Mouse (Mus musculus): ENCODE results near the gene A4galt.
"Not testable (repeated sequence)": the region's sequence is repeated elsewhere in the genome, so short reads cannot be mapped to it uniquely, and the experiment has no call there.

The A4galt gene

DNA sequence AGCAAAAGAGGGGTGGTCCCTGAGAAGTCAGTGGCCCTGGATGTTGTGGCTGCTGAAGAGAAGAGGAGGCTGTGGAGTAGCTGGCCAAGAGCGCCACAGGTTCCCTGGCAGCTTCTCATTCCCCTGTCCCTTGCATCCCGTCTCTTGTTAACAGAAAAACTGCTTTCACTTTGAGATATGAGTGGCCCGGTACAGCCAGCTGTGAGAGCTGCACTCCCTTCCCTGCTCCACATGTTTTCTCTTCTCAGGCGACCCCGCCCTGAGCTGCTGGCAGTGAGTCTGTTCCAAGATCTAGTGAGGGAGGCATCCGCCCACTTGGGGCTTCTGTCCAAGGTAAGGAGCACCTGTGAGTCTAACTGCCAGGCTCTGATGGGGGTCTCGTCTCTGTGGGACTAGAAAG lies 16.9 kb upstream of the A4galt start:
- DNase-seq (ENCODE audit: low read depth, low spot score), result not testable (repeated sequence)

DNA sequence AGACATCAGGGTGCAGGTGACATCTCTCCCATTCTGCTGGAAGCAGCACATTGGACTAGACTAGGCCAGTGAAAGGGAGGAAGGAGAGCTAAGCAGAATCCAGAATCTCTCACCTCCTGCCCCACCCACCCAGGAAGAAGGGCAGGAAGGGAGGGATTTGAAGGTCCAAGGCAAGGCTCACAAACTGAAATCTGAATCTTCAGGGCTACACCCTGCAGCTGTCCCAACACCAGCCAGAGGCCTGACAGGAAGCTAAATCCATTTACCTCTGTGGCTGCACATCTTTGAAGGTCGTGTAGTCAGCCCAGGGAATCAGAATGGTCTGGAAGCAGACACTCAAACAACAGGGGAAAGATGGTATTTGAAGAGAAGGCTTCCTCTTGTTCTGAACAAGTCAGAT lies 13.7 kb upstream of the A4galt start:
- no peak for DNase-seq (ENCODE audit: low read depth, low spot score)

DNA sequence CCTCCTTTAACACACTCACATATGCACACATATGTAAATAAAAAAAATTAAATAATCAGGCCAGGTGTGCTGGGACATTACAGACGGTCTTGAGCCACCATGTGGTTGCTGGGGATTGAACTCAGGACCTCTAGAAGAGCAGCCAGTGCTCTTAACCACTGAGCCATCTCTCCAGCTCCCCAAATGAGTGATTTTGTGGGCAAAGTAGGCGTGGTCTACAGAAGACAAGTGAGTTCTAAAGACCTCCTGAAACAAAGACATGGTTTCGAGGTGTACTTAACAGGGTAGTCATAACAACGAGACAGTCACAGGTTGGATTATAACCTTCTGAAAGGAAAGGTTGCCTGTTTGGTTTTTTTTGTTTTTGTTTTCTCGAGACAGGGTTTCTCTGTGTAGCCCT lies 11.8 kb upstream of the A4galt start:
- no peak for DNase-seq (ENCODE audit: low read depth, low spot score)

DNA sequence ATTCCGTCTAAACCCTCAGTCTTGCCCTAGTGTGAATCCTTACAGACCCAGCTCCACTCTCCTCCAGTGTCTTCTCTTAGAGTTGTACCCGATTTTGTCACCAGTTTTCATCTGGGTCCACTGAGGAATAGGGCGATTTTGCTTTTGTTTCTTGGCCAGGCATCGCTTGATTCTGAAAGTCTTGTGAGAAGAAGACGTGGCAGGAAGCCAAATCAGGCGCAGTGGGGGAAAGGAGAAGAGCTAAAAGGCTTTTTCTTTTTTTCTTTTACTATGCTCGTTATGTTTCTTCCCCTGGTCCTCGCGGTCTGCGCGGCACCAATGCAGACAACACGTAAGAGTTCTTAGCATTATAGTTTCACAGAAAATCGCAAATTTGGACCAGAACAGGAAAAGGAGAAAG lies 6.3 kb upstream of the A4galt start:
- peak; percentile 40 for DNase-seq (ENCODE audit: low read depth, low spot score)

DNA sequence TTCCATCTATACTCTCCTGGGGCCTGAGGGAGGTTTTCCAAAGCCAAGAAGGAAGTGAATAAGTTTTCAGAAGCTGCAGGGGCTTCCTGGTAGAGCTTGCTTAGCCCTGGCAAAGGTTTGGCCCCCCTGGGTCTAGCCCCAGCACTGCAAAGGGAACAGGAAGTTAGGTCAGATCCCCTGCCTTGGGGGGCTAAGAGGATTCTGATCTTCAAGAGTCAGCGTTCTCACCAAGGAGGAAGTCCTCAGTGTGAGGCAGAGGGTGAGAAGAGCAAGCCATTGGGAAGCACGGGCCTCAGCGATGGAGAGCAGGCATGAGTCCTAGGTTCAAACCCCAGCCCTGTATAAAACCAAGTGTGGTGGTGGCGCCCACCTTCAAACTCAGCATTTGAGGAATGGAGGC lies 4.9 kb upstream of the A4galt start:
- no peak for DNase-seq (ENCODE audit: low read depth, low spot score)

DNA sequence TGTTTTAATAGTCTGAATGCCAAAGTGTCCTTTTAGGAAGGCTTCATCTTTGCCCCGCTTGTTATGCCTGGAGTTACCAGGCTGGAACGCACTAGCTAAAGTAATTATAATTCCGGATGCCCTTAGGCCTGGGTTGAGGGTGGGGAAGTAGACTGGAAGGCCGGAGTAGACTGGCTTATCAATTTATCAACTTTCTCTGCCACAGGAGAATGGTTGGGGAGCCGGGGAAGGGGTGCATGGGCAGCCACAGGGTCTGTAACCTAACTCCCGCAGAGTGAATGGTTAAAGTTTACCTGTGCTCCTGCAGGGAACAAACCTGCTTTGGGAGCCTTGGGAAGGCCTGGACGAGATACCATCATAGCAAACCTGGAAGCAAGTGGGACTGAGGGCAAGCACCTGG lies 4.4 kb upstream of the A4galt start:
- DNase-seq (ENCODE audit: low read depth, low spot score), result no peak

DNA sequence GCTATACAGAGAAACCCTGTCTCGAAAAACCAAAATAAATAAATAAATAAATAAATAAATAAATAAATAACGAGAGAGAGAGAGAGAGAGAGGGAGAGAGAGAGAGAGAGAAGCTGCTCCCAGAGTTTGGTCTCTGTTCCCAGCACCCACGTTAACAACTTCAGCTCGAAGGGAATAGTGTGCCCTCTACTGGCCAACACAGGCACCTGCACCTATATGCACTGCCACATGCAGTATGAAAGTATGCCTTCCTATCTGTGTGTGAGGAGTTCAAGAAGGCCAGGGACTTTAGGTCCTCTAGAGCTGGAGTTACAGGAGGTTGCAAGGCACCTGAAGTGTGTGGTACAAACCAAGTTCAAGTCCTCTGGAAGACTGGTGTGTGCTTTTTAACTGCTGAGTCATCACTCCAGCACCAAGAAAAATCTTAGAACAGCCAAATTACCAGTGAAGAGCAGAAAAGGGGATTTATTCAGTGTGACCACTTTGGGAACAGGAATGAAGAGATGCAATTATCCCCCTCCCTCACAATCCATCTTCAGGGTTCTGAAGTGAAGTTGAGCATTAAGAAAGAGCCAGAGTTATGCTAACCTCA lies 3.7 kb upstream of the A4galt start:
- DNase-seq (ENCODE audit: low read depth, low spot score), result no peak

DNA sequence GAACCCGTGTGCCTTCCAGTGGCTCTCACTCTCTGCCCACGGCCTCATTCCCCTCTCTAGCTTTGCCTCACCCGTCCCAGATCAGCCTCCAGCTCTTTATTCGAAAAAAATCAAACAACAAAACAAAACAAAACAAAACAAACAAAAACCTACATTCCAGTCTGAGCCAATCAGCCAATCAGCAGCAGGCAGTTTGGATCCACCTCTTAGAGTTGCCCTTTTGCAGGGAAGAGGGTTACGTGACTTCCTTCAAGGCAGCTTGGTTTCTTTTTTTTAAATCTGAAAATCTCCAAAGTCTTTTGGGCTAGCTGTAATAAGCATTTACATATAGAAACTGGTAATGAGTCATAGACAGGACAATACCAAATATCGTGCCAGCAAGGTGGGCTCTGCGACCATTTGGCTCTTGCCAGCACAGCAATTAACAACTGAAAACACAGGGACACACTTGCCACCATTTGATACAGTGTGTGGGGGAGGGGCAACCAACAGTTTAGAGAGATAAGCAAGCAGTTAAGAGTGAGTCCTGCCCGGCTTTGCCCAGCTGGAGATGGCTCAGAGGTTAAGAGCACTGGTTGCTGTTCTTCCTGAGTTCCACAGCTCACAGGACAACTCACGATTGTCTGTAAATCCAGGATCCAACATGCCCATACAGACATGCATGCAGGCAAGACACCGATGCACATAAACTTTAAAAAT lies 2.9 kb upstream of the A4galt start:
- DNase-seq (ENCODE audit: low read depth, low spot score), result no peak

DNA sequence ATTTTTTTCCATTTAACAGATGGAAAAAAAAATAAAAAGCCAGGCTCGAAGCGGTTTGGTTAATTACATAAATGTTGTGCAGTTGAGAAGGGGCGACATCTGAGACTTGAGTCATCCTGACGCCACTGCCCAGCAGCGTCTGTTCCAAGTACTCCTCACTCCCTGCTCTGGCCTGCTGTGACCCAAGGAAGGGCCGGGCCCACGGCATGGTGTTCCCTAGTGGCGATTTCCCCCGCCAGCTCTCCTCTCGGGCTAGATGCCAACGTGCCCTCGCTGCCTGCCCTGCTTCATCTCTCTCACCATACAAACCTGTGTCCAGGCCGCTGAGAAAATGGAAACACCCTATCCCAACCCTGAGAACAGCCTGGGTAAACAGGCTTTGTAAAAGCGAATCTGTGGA lies 486 bp upstream of the A4galt start:
- peak; percentile 74 for DNase-seq (ENCODE audit: low read depth, low spot score)

DNA sequence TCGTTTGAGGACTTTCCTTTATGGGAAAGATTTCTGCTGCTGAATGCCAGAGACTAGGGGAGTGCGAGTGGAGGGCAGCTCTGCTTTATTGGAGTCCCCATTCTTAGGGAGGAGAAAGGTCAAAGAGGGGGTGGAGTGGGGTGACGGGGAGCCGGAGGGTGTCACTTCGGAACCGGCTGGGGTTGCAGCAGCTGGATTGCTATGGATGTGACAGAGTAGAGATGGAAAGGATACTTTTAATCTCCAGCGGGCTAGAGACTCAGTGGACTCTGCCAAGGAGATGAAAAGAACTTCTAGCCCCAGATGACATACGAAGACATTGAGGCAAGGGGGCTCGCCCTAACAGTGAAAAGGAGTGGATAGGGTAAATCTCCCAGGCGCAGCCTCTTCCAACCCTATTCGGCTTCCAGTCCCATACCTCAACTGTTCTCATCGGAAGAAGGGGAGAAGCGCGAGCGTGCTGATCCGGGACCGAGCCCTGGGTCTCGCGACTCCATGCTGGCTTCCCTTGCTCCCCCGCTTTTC lies 861 bp downstream of the A4galt start:
- no peak for DNase-seq (ENCODE audit: low read depth, low spot score)

DNA sequence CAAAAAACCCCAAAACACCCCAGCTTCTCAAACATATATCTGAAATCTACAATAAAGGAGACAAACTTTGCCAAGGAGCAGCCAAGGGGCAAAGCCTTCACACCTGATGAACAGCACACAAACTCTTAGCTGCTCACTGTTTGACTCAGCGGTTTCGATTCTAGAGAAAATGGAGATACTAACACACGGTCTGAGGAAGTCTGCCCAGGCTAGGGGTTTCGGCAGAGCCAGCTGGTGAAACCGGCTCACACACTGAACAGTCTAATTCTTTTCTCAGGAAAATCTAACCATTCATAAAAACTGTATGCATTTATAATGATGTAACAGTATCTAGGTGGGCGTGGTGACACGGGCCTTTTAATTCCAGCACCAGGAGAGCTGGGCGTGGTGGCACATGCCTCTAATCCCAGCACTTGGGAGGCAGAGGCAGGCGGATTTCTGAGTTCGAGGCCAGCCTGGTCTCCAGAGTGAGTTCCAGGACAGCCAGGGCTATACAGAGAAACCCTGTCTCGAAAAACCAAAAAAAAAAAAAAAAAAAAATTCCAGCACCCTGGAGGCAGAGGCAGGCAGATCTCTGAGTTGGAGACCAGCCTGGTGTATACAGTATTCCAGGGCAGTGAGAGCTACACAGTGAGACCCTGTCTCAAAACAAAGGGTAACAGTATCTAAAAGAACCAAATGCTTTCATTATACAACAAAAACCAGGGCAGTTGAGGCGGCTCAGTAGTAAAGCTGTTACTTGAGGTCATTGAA lies 1.9 kb downstream of the A4galt start:
- DNase-seq (ENCODE audit: low read depth, low spot score), result no peak

DNA sequence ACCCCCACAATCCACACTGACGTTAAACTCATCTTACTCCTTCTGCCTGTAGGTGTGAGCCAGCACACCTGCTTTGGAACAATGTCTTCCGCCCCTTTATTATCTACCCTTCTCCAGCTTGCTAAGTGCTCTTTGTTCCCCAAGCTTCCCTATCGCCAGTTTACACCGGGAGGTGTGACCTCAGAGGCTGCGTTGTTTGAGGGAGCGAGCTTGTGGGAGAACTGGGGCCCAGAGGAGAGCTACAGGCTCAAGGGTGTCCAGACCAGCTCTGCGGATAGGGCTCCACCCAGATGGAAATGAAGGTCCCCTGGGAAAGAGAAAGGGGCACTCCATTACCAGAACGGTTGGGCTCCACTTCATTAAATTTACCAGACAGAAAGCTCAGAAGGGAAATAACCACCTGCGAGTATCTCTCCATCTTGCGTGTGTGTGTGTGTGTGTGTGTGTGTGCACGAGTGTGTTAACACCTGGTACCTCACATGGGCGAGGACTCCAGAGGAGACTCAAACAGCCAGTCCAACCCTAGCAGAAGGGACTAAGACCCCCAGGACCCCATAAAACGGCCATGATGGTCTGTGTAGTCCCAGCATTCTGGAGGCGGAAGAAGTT lies 3.2 kb downstream of the A4galt start:
- DNase-seq (ENCODE audit: low read depth, low spot score), result no peak

DNA sequence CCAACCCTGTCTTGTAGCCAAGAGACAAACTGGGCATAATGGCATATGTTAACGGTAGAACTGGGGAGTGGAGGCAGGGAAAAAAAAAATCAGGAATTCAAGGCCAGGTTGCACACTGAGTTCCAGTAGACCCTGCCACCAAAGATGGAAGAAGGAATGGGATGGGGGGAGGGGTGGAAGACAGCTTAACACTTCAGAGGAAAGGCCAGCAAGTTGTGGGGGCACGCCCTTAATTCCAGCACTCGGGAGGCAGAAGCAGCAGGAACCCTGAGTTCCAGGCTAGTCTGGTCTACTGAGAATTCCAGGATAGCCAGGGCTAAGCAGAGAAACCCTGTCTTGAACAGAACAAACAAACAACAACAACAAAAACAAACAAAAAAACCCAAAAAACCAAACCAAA lies 7.2 kb downstream of the A4galt start:
- no peak for DNase-seq (ENCODE audit: low read depth, low spot score)

DNA sequence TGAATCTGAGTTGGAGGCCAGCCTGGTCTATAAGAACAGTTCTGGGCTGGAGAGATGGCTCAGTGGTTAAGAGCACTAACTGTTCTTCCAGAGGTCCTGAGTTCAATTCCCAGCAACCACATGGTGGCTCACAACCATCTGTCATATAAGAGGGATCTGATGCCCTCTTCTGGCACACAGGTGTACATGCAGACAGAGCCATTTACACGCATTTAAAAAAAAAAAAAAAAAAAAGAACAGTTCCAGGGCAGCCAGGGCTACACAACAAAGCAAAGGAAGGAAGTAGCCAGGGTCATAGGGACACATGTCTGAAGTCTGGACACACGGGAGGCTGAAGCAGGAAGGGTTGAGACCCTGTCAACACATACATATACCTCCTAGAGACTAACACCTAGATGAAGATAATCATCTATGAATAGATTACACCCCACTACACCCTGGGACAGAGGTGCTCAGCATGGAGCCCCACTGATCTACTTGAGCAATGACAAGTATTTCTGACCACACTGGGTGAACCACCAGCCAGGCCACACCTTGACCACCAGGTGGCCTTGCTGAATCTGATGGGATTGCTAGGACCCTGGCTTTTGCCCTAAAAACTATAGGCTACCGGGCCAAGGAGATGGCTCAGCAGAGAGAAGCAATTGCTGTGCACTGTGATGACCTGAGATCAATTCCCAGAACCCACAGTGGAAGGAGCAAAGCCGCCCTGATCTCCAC lies 9.5 kb downstream of the A4galt start:
- no peak for DNase-seq (ENCODE audit: low read depth, low spot score)

DNA sequence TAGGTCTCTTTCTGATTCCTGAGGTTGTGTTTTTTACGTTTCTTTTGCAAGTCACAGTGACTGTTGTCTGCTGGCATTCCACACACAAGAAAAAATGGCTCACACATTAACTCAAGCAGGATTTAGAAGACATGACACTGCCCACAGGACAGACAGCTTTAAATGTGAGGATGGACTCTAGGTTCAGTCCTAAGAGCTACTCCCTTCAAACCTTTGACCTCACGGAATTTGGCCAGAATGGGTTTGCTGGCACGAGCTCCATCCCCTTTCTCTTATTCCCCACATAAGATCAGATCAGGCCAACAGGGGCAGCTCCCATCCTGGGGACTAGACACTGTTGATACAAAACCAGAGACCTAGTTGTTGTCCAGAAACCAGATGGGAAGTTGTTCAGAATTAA lies 10.1 kb downstream of the A4galt start:
- DNase-seq (ENCODE audit: low read depth, low spot score), result no peak

DNA sequence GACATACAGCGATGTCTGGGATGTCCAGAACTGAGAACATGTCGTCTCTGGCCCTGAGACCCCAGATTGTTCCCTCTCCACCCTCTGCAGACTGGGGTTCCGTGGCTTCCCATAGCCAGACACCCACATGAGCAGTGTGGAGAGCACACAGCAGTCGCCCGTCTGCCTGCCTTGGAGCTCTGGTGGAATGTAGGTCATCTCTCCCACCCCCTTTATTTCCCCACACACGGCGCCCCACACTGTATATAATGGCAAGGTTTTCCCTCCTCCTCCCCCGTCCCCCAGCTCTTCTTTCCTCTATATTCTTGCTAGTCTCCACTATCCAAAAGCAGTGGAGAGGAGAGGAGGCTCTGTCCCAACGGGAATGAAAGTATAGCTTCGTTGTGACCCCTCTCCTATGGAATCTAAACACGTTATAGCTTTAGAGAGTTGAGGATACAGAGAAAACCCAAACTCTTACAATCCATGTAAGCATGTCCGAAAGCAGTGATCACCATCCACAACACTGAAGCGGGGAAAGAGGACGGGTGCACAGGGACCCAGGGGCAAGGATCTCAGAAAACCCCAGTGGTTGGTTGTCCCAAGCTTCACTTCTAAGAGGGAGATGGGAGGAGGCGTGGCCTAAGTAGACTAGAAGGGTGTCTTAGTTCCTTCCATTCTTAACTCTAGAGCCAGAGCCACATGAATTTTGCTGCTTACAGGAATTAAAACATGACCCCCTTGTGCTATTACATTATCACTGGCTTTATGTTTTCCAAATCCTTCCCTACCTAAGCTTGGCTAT lies 13.9 kb downstream of the A4galt start:
- no peak for DNase-seq (ENCODE audit: low read depth, low spot score)

DNA sequence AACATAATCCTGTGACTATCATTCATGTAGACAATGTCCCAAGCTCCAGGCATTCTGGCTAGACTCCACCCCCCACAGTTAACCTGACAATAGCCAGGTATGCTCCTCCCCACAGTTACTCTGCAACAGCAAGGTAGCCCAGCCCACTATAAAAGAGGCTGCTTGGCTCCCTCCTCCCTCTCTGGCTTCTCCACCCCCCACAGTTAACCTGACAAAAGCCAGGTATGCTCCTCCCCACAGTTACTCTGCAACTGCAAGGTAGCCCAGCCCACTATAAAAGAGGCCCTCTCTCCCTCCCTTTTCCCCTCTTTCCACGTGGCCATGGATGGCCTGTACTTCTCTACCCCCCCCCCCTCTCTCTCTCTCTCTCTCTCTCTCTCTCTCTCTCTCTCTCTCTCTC lies 14.8 kb downstream of the A4galt start:
- no peak for DNase-seq (ENCODE audit: low read depth, low spot score)

DNA sequence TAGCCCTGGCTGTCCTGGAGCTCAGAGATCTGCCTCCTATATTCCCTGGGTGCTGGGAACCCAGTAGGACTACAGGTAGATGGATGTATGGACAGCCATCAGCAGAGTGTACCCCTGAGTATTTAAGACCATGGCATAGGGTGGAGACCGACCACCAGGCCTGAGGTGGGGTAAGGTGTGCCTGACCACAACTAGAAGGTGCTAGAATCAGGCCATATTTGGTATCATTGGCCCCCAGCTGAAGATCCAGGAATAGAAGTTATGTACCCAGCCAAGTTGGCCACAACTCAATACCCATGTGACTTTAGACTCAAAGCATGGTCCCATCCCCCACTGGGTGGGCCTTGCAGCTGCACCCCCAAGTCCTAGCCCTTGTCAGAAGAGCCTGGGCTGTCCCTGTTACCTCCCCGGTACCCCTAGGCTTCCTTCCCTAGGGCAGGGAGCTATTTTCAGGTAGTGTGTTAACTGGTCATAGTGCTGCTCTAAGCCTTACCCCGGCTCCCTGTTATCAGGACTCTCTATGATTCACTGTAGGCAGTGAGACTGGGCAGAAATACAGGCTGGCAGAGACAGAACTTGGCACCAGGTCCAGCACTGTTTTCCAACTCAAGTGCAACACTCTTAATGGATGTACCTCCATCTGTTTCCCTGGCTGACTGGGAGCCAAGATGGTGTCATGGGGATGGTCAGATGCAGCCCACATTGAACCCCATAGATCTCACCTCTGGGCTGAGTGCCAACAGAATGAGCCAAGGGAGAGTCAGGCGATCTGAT lies 18.2 kb downstream of the A4galt start:
- DNase-seq (ENCODE audit: low read depth, low spot score), result no peak

DNA sequence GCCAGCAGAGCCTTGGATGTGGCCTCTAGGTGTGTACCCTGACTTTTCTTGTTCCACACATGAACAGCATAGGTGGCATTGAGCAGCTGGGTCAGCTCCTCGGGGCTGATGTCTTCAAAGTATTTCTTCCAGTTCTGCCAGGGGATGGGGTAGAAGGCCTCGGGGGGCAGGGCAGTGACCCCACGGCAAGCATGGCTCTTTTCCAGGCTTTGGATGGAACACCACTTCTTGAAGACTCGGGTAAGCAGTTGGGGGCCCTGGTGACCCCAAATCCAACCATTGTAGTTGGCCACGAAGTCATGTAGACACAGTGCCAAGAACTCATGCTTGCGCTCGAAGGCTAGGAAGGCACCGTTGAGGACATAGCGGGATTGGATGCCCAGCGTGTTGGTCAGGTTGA lies 24.0 kb downstream of the A4galt start:
- DNase-seq (ENCODE audit: low read depth, low spot score), result no peak

DNA sequence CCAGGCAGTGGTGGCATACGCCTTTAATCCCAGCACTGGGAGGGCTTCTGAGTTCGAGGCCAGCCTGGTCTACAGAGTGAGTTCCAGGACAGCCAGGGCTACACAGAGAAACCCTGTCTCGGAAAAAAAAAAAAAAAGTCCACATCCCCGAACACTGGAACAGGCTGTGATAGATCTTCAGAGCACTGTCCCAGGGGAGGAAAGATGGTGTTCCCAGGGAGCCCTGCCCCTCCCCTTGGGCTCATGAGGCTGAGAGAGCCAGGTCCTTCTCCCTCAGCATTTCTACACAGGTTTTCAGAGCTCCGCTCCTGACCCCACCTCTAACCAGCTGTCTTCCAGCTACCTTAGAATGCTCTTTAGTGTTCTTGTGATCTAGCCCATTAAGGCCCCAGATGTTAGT lies 24.7 kb downstream of the A4galt start:
- DNase-seq (ENCODE audit: low read depth, low spot score), result peak; percentile 45
